Comparison of ENCODE assay signal across 8 mouse cellular contexts in genomic region chr11:20639918-20640447, GRCm38 (mm10).
DNase-seq lines count a peak whose midpoint lies in the region; ATAC-seq lines count a peak whose summit lies in the region.

No protein-coding gene starts in this region.

- H3K9ac ChIP-seq in kidney, embryonic 15.5 days: peak overlapping the region; percentile 23

- H3K27ac ChIP-seq in kidney, embryonic 15.5 days: peak overlapping the region; percentile 84
- H3K27ac ChIP-seq in midbrain, embryonic 10.5 days (replicated peaks): peak overlapping the region; percentile 86

- peak overlapping the region; percentile 56 for H3K4me2 ChIP-seq in kidney, embryonic 15.5 days

- H3K9me3 ChIP-seq in kidney, embryonic 15.5 days (replicated peaks): no peaks in the 10 kb centered on the region
- no peaks in the 10 kb centered on the region for H3K9me3 ChIP-seq in midbrain, embryonic 10.5 days (replicated peaks)

- no peaks in the 10 kb centered on the region for H3K36me3 ChIP-seq in kidney, embryonic 15.5 days
- H3K36me3 ChIP-seq in midbrain, embryonic 10.5 days: no peaks in the 10 kb centered on the region

- peak overlapping the region; percentile 24 for H3K4me3 ChIP-seq in kidney, embryonic 15.5 days (replicated peaks)
- peak overlapping the region; percentile 38 for H3K4me3 ChIP-seq in midbrain, embryonic 10.5 days

- peak; percentile 40 for DNase-seq in urinary bladder, postnatal 14 days (ENCODE audit: low spot score)
- DNase-seq in urinary bladder, adult 18-20 months (ENCODE audit: low spot score in 2 of 2): no peak
- DNase-seq in heart, adult 18-20 months: peak; percentile 46 to 55
- DNase-seq in midbrain, embryonic 10.5 days (ENCODE audit: low spot score): peak; percentile 78
- DNase-seq in frontal cortex, adult 2 months (ENCODE audit: extremely low spot score in 1 of 2, low spot score in 1 of 2): no peak
- no peak for DNase-seq in T-cell, adult 2 months (ENCODE audit: low spot score)

- H3K4me1 ChIP-seq in kidney, embryonic 15.5 days: peaks cover 59% of the 10 kb centered on the region
- peaks cover 74% of the 10 kb centered on the region for H3K4me1 ChIP-seq in midbrain, embryonic 10.5 days

- peak; percentile 97 for ATAC-seq in kidney, embryonic 15.5 days (replicated peaks; ENCODE audit: low FRiP score)
- no peak for ATAC-seq in frontal cortex, adult (ENCODE audit: low TSS enrichment)

- 4% methylated on average over 11 of the region's 11 CpGs for WGBS in kidney, embryonic 15.5 days
- WGBS in midbrain, embryonic 10.5 days: under 1% methylated on average over 11 of the region's 11 CpGs

- no peaks in the 10 kb centered on the region for H3K27me3 ChIP-seq in kidney, embryonic 15.5 days
- H3K27me3 ChIP-seq in midbrain, embryonic 10.5 days (ENCODE audit: low read depth, poor library complexity, severe bottlenecking): no peaks in the 10 kb centered on the region

Comparison
In these comparisons a context has a peak if more than half of its experiments do, and no peak if none do; other contexts are left out.
1. DNase-seq: peak in urinary bladder, postnatal 14 days (single experiment), heart, adult 18-20 months (2 of 2) and midbrain, embryonic 10.5 days (single experiment); none in urinary bladder, adult 18-20 months (0 of 2), frontal cortex, adult 2 months (0 of 2) and T-cell, adult 2 months (single experiment).